Mouse (Mus musculus): Measurements from ENCODE around the gene Phf3.

DNA sequence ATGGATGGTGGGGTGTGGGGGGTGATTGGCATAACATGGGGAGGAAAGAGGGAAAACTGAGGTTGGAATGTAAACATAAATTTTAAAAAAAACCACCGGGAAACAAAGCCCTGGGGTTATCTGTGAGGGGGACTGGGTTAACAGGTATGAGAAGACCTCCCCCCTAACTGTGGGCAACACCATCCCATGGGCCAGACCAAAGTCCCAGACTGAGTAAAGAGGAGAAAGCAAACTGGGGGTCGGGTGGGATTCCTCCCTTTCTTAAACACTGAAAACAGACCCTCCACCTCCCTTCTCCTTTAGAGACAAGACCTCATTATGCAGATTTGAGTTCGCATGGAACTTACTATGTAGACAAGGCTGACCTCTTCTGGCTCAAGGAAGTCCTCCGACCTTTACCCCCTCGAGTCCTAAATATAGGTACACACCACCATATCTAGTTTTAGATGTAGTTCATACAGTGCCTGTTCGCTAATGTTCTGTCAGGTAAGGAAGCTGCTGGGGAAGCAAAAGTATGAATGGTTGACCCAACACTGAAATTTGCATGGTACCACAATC lies 74.4 kb downstream of the Phf3 start:
- TF ChIP-seq MYOD1 (IDR thresholded peaks at IDR 0.05; ENCODE audit: control insufficient read depth in 1 of 3, insufficient read length in 2 of 3, low read depth in 2 of 3) (no peak), POLR2A (IDR thresholded peaks at IDR 0.05; ENCODE audit: insufficient read length, low read depth) (no peak)

Measured in myocyte (in vitro differentiated cells).